Mouse (Mus musculus): ENCODE measurements around the gene Gnas. TPM values are rescaled to one million over a fixed set of nuclear protein-coding genes. Genes with fewer than 3 reads are reported as not detected.

Gene Gnas
- total RNA-seq (2021) = 1,000 to 10,000 TPM; 1,353 to 1,383 TPM
- long read RNA-seq, experiment 1, transcript Gnas-208 (12 exons, 1,716 nt) = major isoform, 698 of 1,367 reads
- long read RNA-seq, experiment 1, transcript Gnas-206 (11 exons, 1,695 nt) = minor isoform, 221 of 1,367 reads
- long read RNA-seq, experiment 1, transcript Gnas-207 (11 exons, 1,789 nt) = minor isoform, 392 of 1,367 reads
- long read RNA-seq, experiment 1, partial matches to known transcripts = 30 of 1,367 reads
- long read RNA-seq, experiment 1, other reads (novel, unspliced or antisense) = 22 of 1,367 reads
- long read RNA-seq, experiment 2, transcript Gnas-208 (12 exons, 1,716 nt) = major isoform, 668 of 1,246 reads
- long read RNA-seq, experiment 2, transcript Gnas-206 (11 exons, 1,695 nt) = minor isoform, 173 of 1,246 reads
- long read RNA-seq, experiment 2, transcript Gnas-207 (11 exons, 1,789 nt) = minor isoform, 335 of 1,246 reads
- long read RNA-seq, experiment 2, partial matches to known transcripts = 24 of 1,246 reads
- long read RNA-seq, experiment 2, other reads (novel, unspliced or antisense) = 41 of 1,246 reads

GRCm38 (mm10) chr2:174284011-174284410 lies at the start of gene Gnas:
Gene Gnas (plus strand): TSS chr2:174284320.
- intact Hi-C loops (cut with DNase I) = loop anchor here (5.0 to 10.0 kb wide), 3 partner anchors 697 to 1099 kb away; no protein-coding TSS in a partner anchor
- peak; percentile 34 to 54 for DNase-seq

- DNase-seq = no peak
- intact Hi-C loops (cut with DNase I) = no loop called here
Observed at GRCm38 (mm10) chr2:174242431-174242830, 41.7 kb upstream of the Gnas start.

GRCm38 (mm10) chr2:174251963-174252362 lies 32.2 kb upstream of the Gnas start:
- intact Hi-C loops (cut with DNase I) = no loop called here
- no peak for DNase-seq

- no peak for DNase-seq
Observed at GRCm38 (mm10) chr2:174257312-174257711, 26.8 kb upstream of the Gnas start.

GRCm38 (mm10) chr2:174260004-174260403 lies 24.1 kb upstream of the Gnas start:
- intact Hi-C loops (cut with DNase I) = no loop called here
- no peak for DNase-seq

More at GRCm38 (mm10) chr2:174257312-174257711, 26.8 kb upstream of the Gnas start:
- intact Hi-C loops (cut with DNase I) = no loop called here

GRCm38 (mm10) chr2:174260908-174261800 lies 23.0 kb upstream of the Gnas start:
- no peak for DNase-seq
- intact Hi-C loops (cut with DNase I) = no loop called here

GRCm38 (mm10) chr2:174261801-174262200 lies 22.3 kb upstream of the Gnas start:
- intact Hi-C loops (cut with DNase I) = no loop called here
- no peak for DNase-seq

GRCm38 (mm10) chr2:174263110-174263815 lies 20.9 kb upstream of the Gnas start:
- no peak for DNase-seq
- intact Hi-C loops (cut with DNase I) = no loop called here

- no peak for DNase-seq
Observed at GRCm38 (mm10) chr2:174264248-174264647, 19.9 kb upstream of the Gnas start.

GRCm38 (mm10) chr2:174270416-174270815 lies 13.7 kb upstream of the Gnas start:
- DNase-seq = no peak
- intact Hi-C loops (cut with DNase I) = no loop called here

More at GRCm38 (mm10) chr2:174264248-174264647, 19.9 kb upstream of the Gnas start:
- intact Hi-C loops (cut with DNase I) = no loop called here

- no peak for DNase-seq
- intact Hi-C loops (cut with DNase I) = no loop called here
Observed at GRCm38 (mm10) chr2:174271459-174271858, 12.7 kb upstream of the Gnas start.

GRCm38 (mm10) chr2:174273131-174273530 lies 11.0 kb upstream of the Gnas start:
- intact Hi-C loops (cut with DNase I) = no loop called here
- no peak for DNase-seq

- intact Hi-C loops (cut with DNase I) = no loop called here
- no peak for DNase-seq
Observed at GRCm38 (mm10) chr2:174273961-174274360, 10.2 kb upstream of the Gnas start.

GRCm38 (mm10) chr2:174279771-174280170 lies 4.3 kb upstream of the Gnas start:
- DNase-seq = no peak
- intact Hi-C loops (cut with DNase I) = loop anchor here (5.0 to 10.0 kb wide), 3 partner anchors 692 to 1095 kb away; no protein-coding TSS in a partner anchor

- DNase-seq = no peak
- intact Hi-C loops (cut with DNase I) = loop anchor here (5.0 to 10.0 kb wide), 3 partner anchors 696 to 1099 kb away; no protein-coding TSS in a partner anchor
Observed at GRCm38 (mm10) chr2:174283341-174283740, 779 bp upstream of the Gnas start.

- intact Hi-C loops (cut with DNase I) = loop anchor here (5.0 to 10.0 kb wide), 3 partner anchors 698 to 1100 kb away; no protein-coding TSS in a partner anchor
- no peak for DNase-seq
Observed at GRCm38 (mm10) chr2:174284807-174285457, 812 bp downstream of the Gnas start.

GRCm38 (mm10) chr2:174285921-174286470 lies 1.9 kb downstream of the Gnas start:
- no peak for DNase-seq
- intact Hi-C loops (cut with DNase I) = loop anchor here (10.0 kb wide), 1 partner anchor 1101 kb away; no protein-coding TSS in a partner anchor

- intact Hi-C loops (cut with DNase I) = loop anchor here (10.0 kb wide), 1 partner anchor 1103 kb away; no protein-coding TSS in a partner anchor
- no peak for DNase-seq
Observed at GRCm38 (mm10) chr2:174287921-174288320, 3.8 kb downstream of the Gnas start.
